Mouse (Mus musculus) embryonic facial prominence, embryonic 10.5 days (tissue): ENCODE data around the gene Foxq1. TPM values are rescaled to one million over a fixed set of nuclear protein-coding genes. Genes with fewer than 3 reads are reported as not detected.
A peak's percentile ranks its signal among the peaks of the same experiment; 100 is the strongest.

Experiments
- DNase-seq: peaks from one replicate; pipeline ENCODE4 v3.0.0-alpha.2; 2017; ENCODE audit warnings: low spot score
- H3K27ac ChIP-seq: fragments of 300-500 bp; sonication (generic); replicated peaks from 2 replicates; pipeline ENCODE4 v1.5.1; 2016; ENCODE audit warnings: mild to moderate bottlenecking
- H3K27me3 ChIP-seq: fragments of 300-500 bp; sonication (generic); replicated peaks from 2 replicates; pipeline ENCODE4 v1.6.1; 2016; ENCODE audit warnings: low read depth, mild to moderate bottlenecking; ENCODE audit not compliant: poor library complexity, severe bottlenecking
- H3K36me3 ChIP-seq: fragments of 300-500 bp; sonication (generic); replicated peaks from 2 replicates; pipeline ENCODE4 v1.6.1; 2016; ENCODE audit warnings: mild to moderate bottlenecking, moderate library complexity
- H3K4me1 ChIP-seq: fragments of 300-500 bp; sonication (generic); 2 replicates; pipeline ENCODE4 v1.6.1; 2016
- H3K4me3 ChIP-seq: fragments of 300-500 bp; sonication (generic); 2 replicates; pipeline ENCODE4 v1.5.1; 2016; ENCODE audit warnings: mild to moderate bottlenecking, moderate library complexity
- H3K9me3 ChIP-seq: fragments of 300-500 bp; sonication (generic); 2 replicates; pipeline ENCODE4 v1.6.1; 2016; ENCODE audit warnings: mild to moderate bottlenecking
- WGBS: fragments of 180-500 bp; shearing (Covaris S2); methylation state at CpG from one replicate; pipeline ENCODE4 v1.1.7; 2016; 5-methylcytosine and 5-hydroxymethylcytosine counted together
- polyA plus RNA-seq: library from polyadenylated mRNA; unstranded; fragments of >200 nt; fragmentation: Nextera tagmentation; extraction: Ambion mirVana; gene quantifications from 2 replicates; pipeline ENCODE4 v1.2.1, GENCODE M21; 2016

The Foxq1 gene
- 0.52 and 0.70 TPM in 2 replicates for polyA plus RNA-seq

GRCm38 (mm10) chr13:31555834-31556233 lies at the start of gene Foxq1:
Gene Foxq1 (plus strand): TSS chr13:31556134.
- Histone ChIP-seq H3K4me3 (peak within 1 kb of the TSS; percentile 76; the same call in 1 of the 2 replicates), H3K27ac (no peak within 1 kb of the TSS), H3K36me3 (no peaks in the 10 kb centered on the region), H3K9me3 (no peaks in the 10 kb centered on the region), H3K4me1 (peaks cover 31% of the 10 kb centered on the region), H3K27me3 (peaks cover 73% of the 10 kb centered on the region)
- 75% methylated on average over 4 of the region's 4 CpGs for whole genome bisulfite sequencing
- DNase-seq = no peak

- H3K4me1 ChIP-seq = no peaks in the 10 kb centered on the region
- H3K27me3 ChIP-seq = no peaks in the 10 kb centered on the region
- no peak overlapping the region for H3K27ac ChIP-seq
- WGBS = 75% methylated on average over 8 of the region's 8 CpGs
- no peaks in the 10 kb centered on the region for H3K36me3 ChIP-seq
- DNase-seq = no peak
- H3K4me3 ChIP-seq = no peak overlapping the region
- no peaks in the 10 kb centered on the region for H3K9me3 ChIP-seq
Observed at GRCm38 (mm10) chr13:31506494-31507167, 49.3 kb upstream of the Foxq1 start.

- Histone ChIP-seq H3K27me3 (no peaks in the 10 kb centered on the region), H3K27ac (no peak overlapping the region), H3K4me3 (no peak overlapping the region), H3K4me1 (no peaks in the 10 kb centered on the region), H3K36me3 (no peaks in the 10 kb centered on the region), H3K9me3 (no peaks in the 10 kb centered on the region)
- no peak for DNase-seq
- 94% methylated on average over 7 of the region's 7 CpGs for WGBS
Observed at GRCm38 (mm10) chr13:31515261-31515660, 40.7 kb upstream of the Foxq1 start.

- no peak overlapping the region for H3K27ac ChIP-seq
- H3K9me3 ChIP-seq = no peaks in the 10 kb centered on the region
- no peaks in the 10 kb centered on the region for H3K36me3 ChIP-seq
- no peaks in the 10 kb centered on the region for H3K27me3 ChIP-seq
- DNase-seq = no peak
- no peak overlapping the region for H3K4me3 ChIP-seq
- no peaks in the 10 kb centered on the region for H3K4me1 ChIP-seq
- 84% methylated on average over 10 of the region's 10 CpGs for WGBS
Observed at GRCm38 (mm10) chr13:31518411-31518886, 37.5 kb upstream of the Foxq1 start.

GRCm38 (mm10) chr13:31518971-31519370 lies 37.0 kb upstream of the Foxq1 start:
- Histone ChIP-seq H3K36me3 (no peaks in the 10 kb centered on the region), H3K4me3 (no peak overlapping the region), H3K9me3 (no peaks in the 10 kb centered on the region), H3K4me1 (no peaks in the 10 kb centered on the region), H3K27me3 (no peaks in the 10 kb centered on the region), H3K27ac (no peak overlapping the region)
- 89% methylated on average over 9 of the region's 9 CpGs for WGBS
- DNase-seq = no peak

GRCm38 (mm10) chr13:31524976-31525375 lies 31.0 kb upstream of the Foxq1 start:
- 89% methylated on average over 4 of the region's 4 CpGs for WGBS
- Histone ChIP-seq H3K4me1 (no peaks in the 10 kb centered on the region), H3K9me3 (no peaks in the 10 kb centered on the region), H3K4me3 (no peak overlapping the region), H3K36me3 (no peaks in the 10 kb centered on the region), H3K27me3 (no peaks in the 10 kb centered on the region), H3K27ac (no peak overlapping the region)
- DNase-seq = no peak

- Histone ChIP-seq H3K27ac (no peak overlapping the region), H3K4me1 (peaks cover 6% of the 10 kb centered on the region; the same call in 1 of the 2 replicates), H3K36me3 (no peaks in the 10 kb centered on the region), H3K27me3 (no peaks in the 10 kb centered on the region), H3K9me3 (no peaks in the 10 kb centered on the region), H3K4me3 (no peak overlapping the region)
- 82% methylated on average over 5 of the region's 5 CpGs for WGBS
- no peak for DNase-seq
Observed at GRCm38 (mm10) chr13:31531186-31531585, 24.7 kb upstream of the Foxq1 start.

GRCm38 (mm10) chr13:31531651-31532061 lies 24.3 kb upstream of the Foxq1 start:
- Histone ChIP-seq H3K36me3 (no peaks in the 10 kb centered on the region), H3K27ac (no peak overlapping the region), H3K4me1 (peaks cover 6% of the 10 kb centered on the region; the same call in 1 of the 2 replicates), H3K4me3 (no peak overlapping the region), H3K9me3 (no peaks in the 10 kb centered on the region), H3K27me3 (no peaks in the 10 kb centered on the region)
- DNase-seq = no peak
- 63% methylated on average over 8 of the region's 8 CpGs for WGBS

- DNase-seq = no peak
- H3K36me3 ChIP-seq = no peaks in the 10 kb centered on the region
- H3K9me3 ChIP-seq = no peaks in the 10 kb centered on the region
- H3K4me1 ChIP-seq = peaks cover 6% of the 10 kb centered on the region; the same call in 1 of the 2 replicates
- H3K27me3 ChIP-seq = no peaks in the 10 kb centered on the region
- no peak overlapping the region for H3K27ac ChIP-seq
- H3K4me3 ChIP-seq = no peak overlapping the region
- WGBS = 94% methylated on average over 4 of the region's 4 CpGs
Observed at GRCm38 (mm10) chr13:31534726-31535125, 21.2 kb upstream of the Foxq1 start.

- Histone ChIP-seq H3K27ac (no peak overlapping the region), H3K4me1 (no peaks in the 10 kb centered on the region), H3K4me3 (no peak overlapping the region), H3K36me3 (no peaks in the 10 kb centered on the region), H3K27me3 (no peaks in the 10 kb centered on the region), H3K9me3 (no peaks in the 10 kb centered on the region)
- 93% methylated on average over 5 of the region's 5 CpGs for WGBS
- DNase-seq = no peak
Observed at GRCm38 (mm10) chr13:31543021-31543420, 12.9 kb upstream of the Foxq1 start.

- Histone ChIP-seq H3K9me3 (no peaks in the 10 kb centered on the region), H3K27ac (no peak overlapping the region), H3K27me3 (no peaks in the 10 kb centered on the region), H3K4me3 (no peak overlapping the region), H3K36me3 (no peaks in the 10 kb centered on the region), H3K4me1 (no peaks in the 10 kb centered on the region)
- 80% methylated on average over 2 of the region's 2 CpGs for WGBS
- DNase-seq = no peak
Observed at GRCm38 (mm10) chr13:31546784-31547183, 9.2 kb upstream of the Foxq1 start.

- 90% methylated on average over 3 of the region's 3 CpGs for WGBS
Observed at GRCm38 (mm10) chr13:31547204-31547603, 8.7 kb upstream of the Foxq1 start.

GRCm38 (mm10) chr13:31547610-31548009 lies 8.3 kb upstream of the Foxq1 start:
- no peaks in the 10 kb centered on the region for H3K4me1 ChIP-seq
- H3K4me3 ChIP-seq = no peak overlapping the region
- DNase-seq = no peak
- H3K9me3 ChIP-seq = no peaks in the 10 kb centered on the region
- H3K27me3 ChIP-seq = no peaks in the 10 kb centered on the region
- H3K36me3 ChIP-seq = no peaks in the 10 kb centered on the region
- 89% methylated on average over 9 of the region's 9 CpGs for WGBS
- H3K27ac ChIP-seq = no peak overlapping the region

More at GRCm38 (mm10) chr13:31547204-31547603, 8.7 kb upstream of the Foxq1 start:
- H3K27ac ChIP-seq = no peak overlapping the region
- no peak overlapping the region for H3K4me3 ChIP-seq
- no peak for DNase-seq
- H3K9me3 ChIP-seq = no peaks in the 10 kb centered on the region
- no peaks in the 10 kb centered on the region for H3K4me1 ChIP-seq
- no peaks in the 10 kb centered on the region for H3K36me3 ChIP-seq
- H3K27me3 ChIP-seq = no peaks in the 10 kb centered on the region
